Mouse (Mus musculus) embryo, embryonic 10.5 days (tissue): ENCODE data around the gene Tmc4.
A peak's percentile ranks its signal among the peaks of the same experiment; 100 is the strongest.
"Not testable (repeated sequence)": the region's sequence is repeated elsewhere in the genome, so short reads cannot be mapped to it uniquely, and the experiment has no call there.

Experiments
- DNase-seq: peaks from one replicate; pipeline ENCODE4 v3.0.0-alpha.2; 2015; ENCODE audit warnings: low spot score

Tmc4 gene

DNA sequence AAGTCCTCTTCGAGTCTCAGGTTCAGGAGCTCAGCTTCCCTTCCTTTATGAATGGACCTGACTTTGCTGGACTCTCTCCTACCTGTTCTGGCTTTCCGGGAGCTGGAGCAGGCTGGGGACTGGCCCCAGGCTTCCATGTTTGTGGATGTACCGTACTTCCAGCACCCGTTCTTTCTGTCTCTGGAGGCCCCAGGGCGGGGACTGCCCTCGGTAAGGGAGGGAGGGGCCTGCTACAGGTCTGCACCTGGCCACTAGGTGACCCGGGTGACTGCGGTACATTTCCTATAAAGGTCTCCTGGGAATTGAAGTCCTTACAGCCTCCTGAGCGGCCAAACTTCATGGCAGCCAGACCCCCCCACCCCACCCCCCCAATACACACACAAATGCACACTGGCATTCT, at the start of gene Tmc4:
Gene Tmc4, minus strand, starts transcription at position 212 of the 400 bp plus-strand sequence.
- no peak for DNase-seq

DNA sequence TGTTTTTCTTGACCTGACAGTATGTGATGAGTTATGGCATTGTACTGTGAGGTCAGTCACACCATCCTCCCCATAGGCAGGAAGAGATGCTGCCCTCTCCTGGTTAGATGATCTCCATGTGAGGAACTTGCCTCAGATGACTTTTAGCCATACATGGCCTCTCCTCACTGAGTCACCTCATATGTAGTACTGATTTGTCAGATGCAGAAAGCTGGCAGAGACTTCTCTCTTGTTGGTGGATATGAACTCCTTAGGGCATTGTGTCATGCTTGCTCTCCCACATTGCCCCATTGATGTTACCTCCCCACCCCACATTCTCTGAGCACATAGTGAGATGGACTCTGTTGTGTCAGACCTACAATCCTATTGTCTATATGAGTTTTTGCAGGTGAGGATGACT, 48.1 kb upstream of the Tmc4 start:
- DNase-seq: not testable (repeated sequence)

DNA sequence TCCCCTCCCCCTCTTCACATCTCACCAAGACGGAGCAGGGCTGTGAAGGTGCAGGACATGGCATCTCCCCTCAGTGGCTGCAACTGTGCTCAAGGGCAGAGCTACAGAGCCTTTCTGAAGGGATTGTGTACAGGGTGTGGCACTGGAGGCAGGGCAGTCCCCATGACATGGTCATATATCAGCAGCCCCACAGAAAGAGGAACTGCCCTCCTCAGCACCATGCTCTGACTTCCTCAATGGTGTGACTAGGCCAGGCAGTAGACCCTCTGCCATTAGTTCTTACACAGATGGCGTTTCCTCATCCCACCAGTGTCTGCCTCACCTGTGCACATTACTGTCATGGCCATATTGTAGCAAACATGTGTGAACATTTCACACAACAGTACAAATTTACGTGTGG, 42.9 kb upstream of the Tmc4 start, which contains the start of gene Pirb:
Gene Pirb, minus strand, starts transcription at position 124 of the 400 bp plus-strand sequence.
- not testable (repeated sequence) for DNase-seq

DNA sequence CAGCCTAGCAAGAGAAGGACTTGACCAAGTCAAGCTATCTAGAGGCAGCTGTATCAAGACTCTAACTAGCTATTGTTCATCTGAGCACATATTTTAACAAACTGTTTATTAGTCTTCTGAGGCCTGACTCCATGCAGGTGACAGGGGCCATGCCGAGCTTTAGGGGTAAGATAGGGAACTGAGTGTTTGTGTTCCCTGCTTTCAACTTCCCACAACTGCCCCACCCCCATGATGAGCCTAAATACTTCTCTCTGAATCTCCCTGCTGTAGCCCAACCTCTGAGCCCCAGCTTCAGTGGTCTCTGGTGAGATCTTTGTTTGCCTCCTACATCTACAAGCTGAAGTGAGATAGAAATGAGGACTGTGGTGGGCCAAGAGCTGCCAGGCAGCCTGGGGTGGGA, 37.9 kb upstream of the Tmc4 start:
- no peak for DNase-seq

DNA sequence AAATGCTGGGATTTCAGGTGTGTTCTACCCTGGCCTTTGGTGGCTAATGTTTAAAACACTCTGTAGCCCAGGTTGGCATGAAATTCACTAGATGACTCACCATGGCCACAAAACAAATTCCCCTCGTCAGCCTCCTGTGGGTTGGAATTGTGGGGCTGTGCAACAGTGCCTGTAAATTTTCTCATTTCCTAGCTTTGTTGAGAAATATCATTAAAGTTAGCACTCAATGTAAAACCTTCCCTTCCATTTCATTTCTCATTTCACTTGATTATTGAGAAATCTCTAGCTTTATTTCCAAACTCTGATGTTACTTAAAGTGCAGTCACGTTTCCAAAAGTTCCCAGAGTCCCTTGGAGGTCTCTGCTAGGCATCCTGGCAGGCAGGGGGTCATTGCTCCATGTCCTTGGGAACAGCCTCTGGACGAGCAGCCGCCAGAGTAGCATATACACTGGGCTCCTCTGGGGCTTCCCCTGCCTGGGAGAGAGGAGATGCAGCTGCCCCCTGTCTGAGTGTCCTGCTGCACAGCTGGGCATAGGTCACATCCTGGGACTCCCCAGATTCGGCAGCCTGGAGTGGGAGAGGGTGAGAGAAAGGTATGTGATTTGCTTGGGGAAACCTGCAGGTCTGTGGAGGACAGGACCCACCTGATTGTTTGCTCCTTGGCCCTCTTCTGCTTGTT, 35.0 kb upstream of the Tmc4 start:
- no peak for DNase-seq

DNA sequence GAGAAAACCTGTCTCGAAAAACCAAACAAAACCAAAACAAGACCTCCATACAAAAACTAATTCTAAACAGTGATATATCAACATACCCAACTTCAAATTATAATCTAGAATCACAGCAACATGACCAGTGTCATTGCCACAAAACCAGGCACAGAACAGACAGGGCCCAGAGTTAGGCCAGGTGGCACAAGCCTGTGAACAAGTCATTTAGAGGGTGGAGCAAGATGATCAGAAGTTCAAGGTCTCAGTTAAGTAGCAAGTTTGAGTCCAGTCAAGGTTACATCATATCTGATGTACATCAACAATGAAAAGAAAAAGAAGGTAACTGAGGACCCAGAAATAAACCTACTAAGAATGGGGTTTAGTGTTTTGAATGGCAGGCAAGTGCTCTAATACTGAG, 31.6 kb upstream of the Tmc4 start:
- DNase-seq: no peak

DNA sequence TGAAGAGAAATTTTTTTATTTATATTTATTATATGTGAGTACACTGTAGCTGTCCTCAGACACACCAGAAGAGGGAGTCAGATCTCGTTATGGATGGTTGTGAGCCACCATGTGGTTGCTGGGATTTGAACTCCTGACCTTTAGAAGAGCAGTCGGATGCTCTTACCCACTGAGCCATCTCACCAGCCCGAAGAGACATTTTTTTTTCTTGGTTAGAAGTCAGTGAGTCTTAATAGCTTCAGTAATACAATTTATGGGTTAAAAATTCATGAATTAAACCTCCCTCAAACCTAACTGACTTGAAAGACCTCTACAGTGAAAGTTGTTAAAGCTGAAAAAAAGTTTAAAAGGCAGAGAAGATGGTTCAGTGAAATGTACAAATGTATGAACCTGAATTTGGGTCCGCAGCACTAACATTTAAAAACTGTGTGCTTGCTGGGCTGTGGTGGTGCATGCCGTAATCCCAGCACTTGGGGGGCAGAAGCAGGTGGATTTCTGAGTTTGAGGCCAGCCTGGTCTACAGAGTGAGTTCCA, 31.2 kb upstream of the Tmc4 start:
- DNase-seq: not testable (repeated sequence)

DNA sequence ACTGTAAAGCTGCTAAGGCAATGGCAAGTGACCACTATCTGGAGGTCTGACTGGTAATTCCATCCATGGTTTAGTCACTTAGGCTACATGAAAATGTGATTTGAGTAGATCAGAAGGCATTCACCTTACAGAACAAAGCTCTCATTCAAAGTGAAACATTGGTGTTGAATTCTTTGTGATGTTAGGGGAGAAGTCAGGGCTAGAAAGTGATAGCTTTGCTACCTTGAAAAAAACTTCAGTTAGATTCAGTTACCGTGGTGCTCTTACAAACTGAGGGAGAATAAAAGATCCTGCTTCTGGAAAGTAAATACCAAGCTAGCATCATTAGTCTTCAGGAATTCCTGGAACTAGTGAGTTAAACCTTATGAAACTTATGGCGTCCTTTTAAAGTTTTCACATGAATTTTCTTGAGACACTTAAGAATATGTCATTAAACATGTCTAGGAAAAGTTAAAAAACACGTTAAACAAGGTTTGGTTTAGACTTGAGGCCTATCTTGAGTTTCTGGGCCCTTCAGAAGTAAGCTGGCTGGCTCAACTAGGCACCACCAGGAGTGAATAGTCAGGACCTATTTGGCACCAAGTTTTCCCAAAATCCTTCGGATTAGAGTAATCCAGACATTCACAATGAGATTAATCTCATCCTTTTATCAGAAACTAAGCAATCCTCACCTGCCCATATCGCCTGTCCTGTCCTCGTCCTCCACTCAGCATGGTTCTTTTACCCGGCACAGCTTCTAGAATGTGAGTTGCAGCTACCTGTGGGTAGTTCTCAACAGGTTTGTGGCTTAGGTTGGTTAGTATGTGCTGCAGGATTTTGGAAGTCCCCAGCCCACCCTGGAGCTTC, 30.4 kb upstream of the Tmc4 start:
- DNase-seq: peak; percentile 42

DNA sequence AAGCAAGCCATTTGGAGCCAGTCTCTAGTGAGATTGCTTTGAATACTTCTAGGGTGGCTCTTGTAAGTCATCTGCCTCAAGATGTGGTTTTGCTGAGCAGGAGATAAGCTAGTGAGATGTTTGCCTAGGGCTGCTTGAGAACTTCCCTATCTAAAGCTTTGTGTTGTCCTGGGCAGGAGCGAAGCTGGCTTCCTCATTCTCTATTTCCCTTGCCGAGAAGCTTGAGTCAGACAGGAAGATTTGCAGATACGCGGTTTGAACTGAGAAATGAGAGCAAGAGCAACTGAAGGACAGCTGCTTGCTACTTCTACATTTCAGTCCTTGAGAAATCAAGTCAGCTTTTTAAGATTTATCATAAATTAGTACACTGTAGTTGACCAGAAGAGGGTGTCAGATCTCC, 29.7 kb upstream of the Tmc4 start:
- DNase-seq: no peak

DNA sequence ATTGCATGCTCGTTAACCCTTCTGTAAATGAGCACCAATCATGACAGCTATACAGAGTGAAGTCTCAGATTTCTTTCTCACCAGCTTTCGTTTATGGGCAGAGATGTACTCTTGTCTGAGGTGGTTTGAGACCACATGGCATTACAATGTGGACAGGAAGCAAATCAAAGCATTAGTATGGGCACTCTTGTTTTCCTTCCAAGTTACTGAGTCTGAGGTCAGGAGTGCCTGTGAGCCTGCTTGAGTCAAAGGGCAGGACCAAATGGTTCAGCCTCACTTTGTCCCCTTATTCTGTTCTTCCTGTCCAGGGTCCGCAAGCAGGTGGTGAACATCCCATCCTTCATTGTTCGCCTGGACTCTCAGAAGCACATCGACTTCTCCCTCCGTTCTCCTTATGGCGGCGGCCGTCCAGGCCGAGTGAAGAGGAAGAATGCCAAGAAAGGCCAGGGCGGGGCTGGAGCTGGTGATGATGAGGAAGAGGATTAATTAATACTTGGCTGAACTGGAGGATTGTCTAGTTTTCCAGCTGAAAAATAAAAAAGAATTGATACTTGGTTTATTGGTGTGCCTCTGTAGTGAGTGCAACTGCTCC, 29.1 kb upstream of the Tmc4 start:
- DNase-seq: no peak

DNA sequence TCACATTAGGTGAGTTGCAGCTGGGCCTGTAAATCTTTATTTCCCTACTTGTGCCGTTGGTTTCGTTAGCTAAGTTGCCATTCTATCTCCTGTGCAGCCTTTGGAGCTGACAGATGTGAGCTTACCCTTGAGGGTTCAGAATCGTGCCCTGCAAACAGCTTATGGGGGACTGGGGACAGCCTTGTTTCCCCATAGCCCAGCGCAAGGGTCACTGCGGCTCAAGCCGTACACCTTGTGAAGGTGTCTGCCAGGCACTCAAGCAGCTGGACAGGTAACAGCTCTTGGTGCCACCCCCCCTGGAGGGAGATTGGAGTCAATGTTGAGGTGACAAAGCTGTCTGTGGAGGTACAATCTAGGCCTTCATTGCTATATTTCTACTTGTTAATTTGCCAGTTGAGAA, 28.6 kb upstream of the Tmc4 start:
- DNase-seq: no peak

DNA sequence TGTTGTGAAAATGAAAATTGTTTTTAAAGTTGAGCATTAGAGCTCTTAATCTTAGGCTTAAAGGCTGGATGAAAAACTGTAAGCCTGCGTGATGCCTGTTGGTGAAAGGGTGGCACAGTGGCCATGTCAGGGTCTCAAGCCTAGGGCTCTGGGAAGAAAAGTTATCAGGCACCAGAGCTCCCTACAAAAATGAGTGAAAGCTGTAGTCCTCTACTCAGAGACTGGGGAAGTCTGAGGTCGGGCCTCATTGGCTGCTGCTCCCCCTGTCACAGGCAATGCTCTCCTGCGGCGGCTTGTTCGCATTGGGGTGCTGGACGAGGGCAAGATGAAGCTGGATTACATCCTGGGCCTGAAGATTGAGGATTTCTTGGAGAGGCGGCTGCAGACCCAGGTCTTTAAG, 28.1 kb upstream of the Tmc4 start:
- DNase-seq: not testable (repeated sequence)

DNA sequence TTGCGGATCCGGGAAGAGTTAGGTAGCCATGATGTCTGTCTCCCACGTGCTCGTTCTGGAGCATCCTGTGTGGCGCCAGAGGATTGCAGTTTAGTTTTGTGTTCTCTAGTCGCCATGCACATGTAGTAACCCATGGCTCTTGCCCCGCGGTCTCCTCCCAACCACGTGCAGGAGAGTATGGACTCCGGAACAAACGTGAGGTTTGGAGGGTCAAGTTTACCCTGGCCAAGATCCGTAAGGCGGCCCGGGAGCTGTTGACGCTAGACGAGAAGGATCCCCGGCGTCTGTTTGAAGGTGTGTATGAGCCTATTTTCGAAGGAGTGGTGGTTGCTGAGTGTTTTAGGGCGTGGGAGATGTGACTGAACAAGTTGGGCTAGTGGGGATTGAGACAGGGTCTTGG, 27.1 kb upstream of the Tmc4 start:
- DNase-seq: no peak

DNA sequence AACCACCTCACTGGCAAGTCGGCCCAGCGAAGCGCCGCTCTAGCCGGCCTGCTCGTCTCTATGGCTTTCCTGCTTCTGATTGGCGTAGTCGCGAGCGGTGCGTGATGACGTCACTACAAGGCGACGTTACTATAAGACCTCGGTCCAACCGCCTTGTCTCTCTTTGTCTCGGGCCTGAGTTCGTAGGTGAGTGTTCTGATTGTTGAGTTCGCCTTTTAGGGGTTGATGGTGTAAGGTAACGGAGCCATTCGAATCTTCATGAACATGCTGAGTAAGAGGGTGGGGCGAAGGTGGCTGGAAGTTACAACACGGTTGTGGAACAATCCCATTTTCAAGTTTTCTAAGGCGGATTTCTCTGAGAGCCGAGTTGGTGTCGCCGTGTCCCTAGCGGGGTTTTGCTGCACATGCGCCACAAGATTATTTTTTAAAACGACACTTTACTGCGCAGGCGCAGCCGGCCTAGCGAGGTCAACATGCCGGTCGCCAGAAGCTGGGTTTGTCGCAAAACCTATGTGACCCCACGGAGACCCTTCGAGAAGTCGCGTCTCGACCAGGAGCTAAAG, 26.6 kb upstream of the Tmc4 start, which contains the start of gene Rps9:
Gene Rps9, plus strand, starts transcription at position 115 of the 563 bp plus-strand sequence.
- DNase-seq: peak; percentile 98

DNA sequence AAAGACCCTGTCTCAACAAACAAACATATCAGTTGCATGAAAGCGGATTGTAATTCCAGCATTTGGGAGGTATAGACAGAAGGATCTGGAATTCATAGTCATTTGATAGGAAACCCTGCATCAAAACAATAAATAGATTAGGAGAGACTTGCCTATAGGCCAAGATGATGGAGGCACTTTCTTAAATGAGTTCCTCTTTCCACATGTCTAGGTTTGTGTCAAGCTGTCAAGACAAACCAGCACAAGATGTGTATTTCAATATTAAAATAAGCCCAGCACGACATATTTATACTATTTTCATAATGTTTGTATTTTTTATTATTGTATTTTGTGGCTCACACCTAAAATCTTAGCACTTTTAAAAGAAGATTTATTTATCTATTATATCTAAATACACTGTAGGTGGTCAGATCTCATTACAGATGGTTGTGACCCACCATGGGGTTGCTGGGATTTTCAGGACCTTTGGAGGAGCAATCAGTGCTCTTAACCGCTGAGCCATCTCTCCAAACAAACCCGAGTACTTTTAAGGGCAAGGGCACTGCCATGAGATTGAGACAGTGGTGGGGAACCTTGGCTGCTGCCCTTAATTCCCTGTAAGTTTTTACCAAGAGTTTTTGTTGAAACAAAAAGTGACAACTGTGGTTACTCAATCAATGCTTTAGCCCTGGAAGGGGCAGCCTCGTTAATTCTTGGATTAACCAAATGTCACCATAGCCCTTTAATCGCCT, 26.0 kb upstream of the Tmc4 start:
- no peak for DNase-seq

DNA sequence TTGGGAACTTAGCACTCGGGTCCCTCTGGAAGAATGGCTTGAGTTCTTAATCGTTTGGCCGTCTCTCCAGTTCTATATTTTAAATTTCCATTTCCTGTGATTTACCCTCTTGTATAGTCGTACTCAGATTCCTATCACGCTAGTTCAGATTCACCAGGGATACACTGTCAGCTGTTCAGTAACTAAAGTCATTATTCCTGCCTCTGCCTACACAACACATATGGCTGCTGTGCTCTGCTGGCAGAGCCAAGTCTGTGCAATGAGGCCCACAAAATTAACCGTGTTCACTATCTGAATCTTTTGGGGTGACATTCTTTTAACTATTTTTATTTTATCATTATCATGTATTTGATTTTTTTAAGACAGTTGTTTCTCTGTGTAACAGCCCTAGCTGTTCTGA, 21.1 kb upstream of the Tmc4 start:
- DNase-seq: no peak

DNA sequence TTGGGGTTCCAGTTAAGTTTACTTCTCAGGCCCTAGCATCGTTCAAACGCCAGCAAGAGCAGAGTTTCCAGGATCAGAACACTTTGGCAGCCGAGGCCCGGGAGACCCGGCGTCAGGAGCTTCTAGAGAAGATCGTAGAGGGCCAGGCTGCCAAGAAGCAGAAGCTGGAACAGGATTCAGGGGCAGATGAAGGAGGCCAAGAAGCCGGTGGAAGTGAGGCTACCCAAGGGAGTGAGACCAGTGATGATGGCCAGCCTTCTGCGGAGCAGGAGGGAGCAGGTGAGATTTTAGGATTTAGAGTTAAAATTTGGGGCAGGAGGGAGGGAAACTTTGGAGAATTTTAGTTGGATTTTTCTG, 17.6 kb upstream of the Tmc4 start:
- DNase-seq: not testable (repeated sequence)

DNA sequence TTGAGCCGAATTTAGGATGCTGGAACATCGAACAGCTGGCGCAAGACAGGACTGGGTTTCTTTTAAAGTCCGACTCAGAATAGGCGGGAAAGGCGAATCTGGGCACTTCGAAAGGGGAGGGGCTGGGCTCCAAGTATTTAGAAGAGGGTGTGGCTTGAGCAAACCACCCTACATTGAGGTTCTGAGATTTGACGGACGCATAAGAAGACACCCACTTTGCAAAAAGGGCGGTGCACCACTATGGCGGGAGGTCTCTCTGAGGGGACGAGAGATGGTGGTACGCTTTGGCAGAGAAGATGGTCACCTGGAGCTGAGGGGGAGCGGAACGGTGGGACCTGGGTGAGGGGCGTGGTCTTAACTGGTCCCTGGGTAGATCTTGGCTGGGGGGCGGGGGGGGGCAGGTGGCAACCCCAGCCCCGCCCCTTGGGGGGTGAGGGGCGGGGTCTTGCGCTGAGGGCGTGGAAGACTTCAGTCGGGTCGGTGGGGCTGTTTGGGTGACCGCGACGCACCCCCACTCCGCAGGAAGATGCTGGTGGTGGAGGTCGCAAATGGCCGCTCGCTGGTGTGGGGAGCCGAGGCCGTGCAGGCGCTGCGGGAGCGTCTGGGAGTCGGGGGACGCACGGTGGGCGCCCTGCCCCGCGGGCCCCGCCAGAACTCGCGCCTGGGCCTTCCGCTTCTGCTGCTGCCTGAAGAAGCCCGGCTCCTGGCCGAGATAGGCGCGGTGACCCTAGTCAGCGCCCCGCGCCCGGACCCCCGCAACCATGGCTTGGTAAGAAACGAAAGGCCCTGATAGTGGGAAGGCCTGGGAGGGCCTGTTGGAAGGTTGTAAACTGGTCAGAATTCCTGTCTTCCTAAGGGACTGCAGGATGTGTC, 17.0 kb upstream of the Tmc4 start:
- peak; percentile 93 for DNase-seq

DNA sequence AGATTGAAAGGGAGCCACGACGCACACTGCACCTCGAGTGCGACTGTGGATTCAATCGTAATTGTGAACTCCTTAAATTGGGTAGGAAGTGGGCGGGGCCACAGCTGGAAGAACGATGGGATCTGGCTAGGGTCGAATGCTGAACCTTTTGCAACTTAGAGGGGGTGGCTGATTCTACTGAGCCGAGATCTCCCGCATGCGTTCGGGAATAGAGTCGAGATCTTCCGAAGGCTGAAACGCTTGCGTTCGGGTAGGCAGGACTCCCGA, 16.4 kb upstream of the Tmc4 start:
- no peak for DNase-seq

DNA sequence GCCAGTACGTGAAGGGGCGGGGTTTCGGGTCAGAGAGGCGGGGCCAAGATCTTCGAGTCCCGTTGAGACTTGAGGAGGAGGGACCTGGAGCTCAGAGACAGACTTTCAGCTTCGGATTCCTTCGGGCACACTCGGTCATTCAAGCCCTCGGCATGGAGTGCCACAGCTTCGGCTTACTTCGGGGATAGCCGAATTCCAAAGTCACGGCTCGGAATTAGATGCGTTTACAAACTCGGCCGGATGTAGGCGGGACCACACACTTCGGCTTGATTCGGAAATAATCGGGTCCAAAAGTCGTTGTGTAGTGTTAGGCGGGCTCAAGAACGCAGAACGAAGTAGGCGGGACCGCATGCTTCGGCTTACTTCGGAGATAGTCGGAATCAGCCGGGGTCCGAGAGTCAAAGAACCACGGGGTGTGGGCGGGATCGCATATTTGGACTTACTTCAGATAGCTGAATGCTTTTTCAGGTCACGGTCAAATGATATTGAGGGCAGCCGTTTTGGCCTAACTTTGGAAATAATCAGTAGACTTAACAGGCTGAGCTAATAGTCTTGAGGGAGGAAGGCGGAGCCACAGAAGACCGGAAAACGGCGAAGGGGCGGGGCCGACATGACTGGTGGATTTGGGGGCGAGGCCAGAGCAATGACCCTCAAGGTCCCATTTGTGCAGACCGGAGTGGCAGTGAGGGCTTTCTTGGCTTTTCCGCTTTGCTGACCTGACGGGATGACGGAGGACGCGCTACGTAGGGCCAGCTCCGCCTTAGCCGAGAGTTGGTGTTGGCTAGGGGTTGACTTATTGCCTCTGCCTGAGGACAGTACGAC, 15.8 kb upstream of the Tmc4 start, which contains the start of gene Mboat7:
Gene Mboat7, minus strand, starts transcription at position 537 of the 822 bp plus-strand sequence.
- DNase-seq: peak; percentile 98
